Mouse (Mus musculus): ENCODE data around the gene Rnf225. TPM values are rescaled to one million over a fixed set of nuclear protein-coding genes. Genes with fewer than 3 reads are reported as not detected.
"Not testable (repeated sequence)": the region's sequence is repeated elsewhere in the genome, so short reads cannot be mapped to it uniquely, and the experiment has no call there.

Gene Rnf225
- 0.55 TPM in 2 replicates for polyA plus RNA-seq (2012; rRNA removed)
- 0.09 and 0.15 TPM in 2 replicates for polyA plus RNA-seq (2014; fragmentation: Nextera tagmentation; extraction: Ambion mirVana)

DNA sequence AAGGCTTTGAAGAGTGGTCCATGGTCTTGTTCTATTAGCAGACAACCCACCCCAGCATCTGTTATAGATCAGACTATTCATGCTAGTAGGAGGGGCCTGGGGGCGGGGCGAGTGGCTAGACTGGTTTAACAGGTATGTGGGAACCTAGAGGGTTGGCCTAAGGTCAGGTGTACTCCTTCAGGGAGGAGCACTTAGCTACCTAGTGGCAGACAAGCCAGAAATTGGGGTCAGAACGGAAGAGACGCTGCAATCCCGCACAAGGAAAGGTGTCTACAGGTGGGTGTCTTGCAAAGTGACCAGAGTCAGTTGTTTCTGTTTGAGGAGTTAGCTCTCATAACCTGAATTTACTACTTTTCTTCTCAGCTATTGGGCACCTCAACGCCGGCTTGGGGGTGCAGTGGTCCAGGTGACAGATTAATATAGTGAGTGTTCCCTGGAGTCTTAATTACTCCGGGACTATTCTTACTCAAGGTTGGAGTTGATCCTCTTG is at the start of gene Rnf225:
TSS of gene Rnf225 (plus strand) at position 226 of the 490 bp plus-strand sequence.
- H3K4me1 ChIP-seq (replicated peaks; ENCODE audit: control insufficient read depth in 2 of 2, insufficient read depth in 2 of 2, low read length in 1 of 2), result peaks cover 10 to 12% of the 10 kb centered on the region in 2 experiments
- ATAC-seq (ENCODE audit: insufficient read depth), result peak; percentile 13
- H3K4me2 ChIP-seq (ENCODE audit: low read depth), result peak within 1 kb of the TSS; percentile 53
- TF ChIP-seq EP300 (IDR thresholded peaks at IDR 0.05; ENCODE audit: low read depth), result no peak
- no peak for TF ChIP-seq CTCF (IDR thresholded peaks at IDR 0.05; ENCODE audit: low read depth)
- DNase-seq (ENCODE audit: low read depth in 3 of 3, low spot score in 3 of 3), result no peak
- WGBS (ENCODE audit: insufficient replicate concordance), result 23% methylated on average over 8 of the region's 8 CpGs
- H3K4me3 ChIP-seq (ENCODE audit: insufficient read depth in 1 of 2, low read depth in 2 of 2, low read length in 2 of 2), result peak within 1 kb of the TSS in 1 of 2 experiments; percentile 28; a peak in 1 of 4 replicates
- no peak within 1 kb of the TSS for H3K9ac ChIP-seq (replicated peaks)
- peaks cover 40% of the 10 kb centered on the region for H3K36me3 ChIP-seq (replicated peaks; ENCODE audit: control insufficient read depth, insufficient read depth, low read depth)
- H3K27ac ChIP-seq, result no peak within 1 kb of the TSS
- H3K27me3 ChIP-seq (ENCODE audit: control insufficient read depth, insufficient read depth, low read length), result peaks cover 8% of the 10 kb centered on the region; the same call in 1 of the 2 replicates
- H3K9me3 ChIP-seq (ENCODE audit: control insufficient read depth, low read length), result no peaks in the 10 kb centered on the region

DNA sequence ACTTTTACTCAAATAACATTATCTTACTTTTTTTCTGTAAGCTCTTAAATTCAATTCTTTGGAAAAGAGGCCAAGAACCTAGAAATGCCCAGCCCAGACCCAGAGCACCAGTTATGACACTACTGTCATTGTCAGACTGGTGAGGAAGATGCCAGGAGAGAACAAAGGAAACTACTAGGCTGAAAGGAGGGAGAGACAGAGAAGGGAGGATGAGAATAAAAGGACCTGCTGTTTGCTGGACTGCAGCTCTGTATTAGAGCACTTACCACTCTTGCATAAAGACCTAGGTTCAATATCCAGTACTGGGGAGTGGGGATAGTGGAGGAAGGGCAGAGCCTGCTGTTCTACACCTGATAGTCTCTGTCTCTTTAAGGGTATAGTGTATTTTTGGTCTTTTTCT is 47.2 kb upstream of the Rnf225 start:
- DNase-seq (ENCODE audit: low read depth in 3 of 3, low spot score in 3 of 3) (no peak), ATAC-seq (ENCODE audit: insufficient read depth) (no peak)
- Histone ChIP-seq H3K9me3 (ENCODE audit: control insufficient read depth, low read length) (no peaks in the 10 kb centered on the region), H3K4me2 (ENCODE audit: low read depth) (no peak overlapping the region), H3K4me3 (ENCODE audit: insufficient read depth in 1 of 2, low read depth in 2 of 2, low read length in 2 of 2) (no peak overlapping the region), H3K27ac (no peak overlapping the region), H3K36me3 (replicated peaks; ENCODE audit: control insufficient read depth, insufficient read depth, low read depth) (no peaks in the 10 kb centered on the region), H3K4me1 (replicated peaks; ENCODE audit: control insufficient read depth in 2 of 2, insufficient read depth in 2 of 2, low read length in 1 of 2) (peaks cover 0 to 6% of the 10 kb centered on the region in 2 experiments; a peak in 1 of 4 replicates), H3K9ac (replicated peaks) (no peak overlapping the region), H3K27me3 (ENCODE audit: control insufficient read depth, insufficient read depth, low read length) (no peaks in the 10 kb centered on the region)
- TF ChIP-seq CTCF (IDR thresholded peaks at IDR 0.05; ENCODE audit: low read depth) (no peak), EP300 (IDR thresholded peaks at IDR 0.05; ENCODE audit: low read depth) (no peak)

DNA sequence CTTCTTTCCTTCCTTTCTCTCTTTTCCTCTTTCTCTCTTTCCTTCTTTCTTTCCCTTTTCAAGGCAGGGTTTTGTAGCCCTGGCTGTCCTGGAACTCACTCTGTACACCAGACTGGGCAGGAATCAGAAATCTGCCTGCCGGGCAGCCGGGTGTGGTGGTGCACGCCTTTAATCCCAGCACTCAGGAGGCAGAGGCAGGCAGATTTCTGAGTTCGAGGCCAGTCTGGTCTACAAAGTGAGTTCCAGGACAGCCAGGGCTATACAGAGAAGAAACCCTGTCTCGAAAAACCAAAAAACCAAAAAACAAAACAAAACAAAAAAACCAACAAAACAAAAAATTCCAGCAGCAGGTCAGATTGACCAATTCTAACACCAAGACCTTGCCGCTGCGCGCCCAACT is 46.7 kb upstream of the Rnf225 start:
- Histone ChIP-seq H3K4me3 (ENCODE audit: insufficient read depth in 1 of 2, low read depth in 2 of 2, low read length in 2 of 2) (peak overlapping the region; percentile 57 to 59), H3K4me2 (ENCODE audit: low read depth) (peak overlapping the region; percentile 72)
- not testable (repeated sequence) for H3K4me1 ChIP-seq (replicated peaks; ENCODE audit: control insufficient read depth in 2 of 2, insufficient read depth in 2 of 2, low read length in 1 of 2); H3K27ac ChIP-seq; H3K9ac ChIP-seq (replicated peaks); H3K27me3 ChIP-seq (ENCODE audit: control insufficient read depth, insufficient read depth, low read length); H3K9me3 ChIP-seq (ENCODE audit: control insufficient read depth, low read length); DNase-seq (ENCODE audit: low read depth in 3 of 3, low spot score in 3 of 3); ATAC-seq (ENCODE audit: insufficient read depth); H3K36me3 ChIP-seq (replicated peaks; ENCODE audit: control insufficient read depth, insufficient read depth, low read depth)
- WGBS (ENCODE audit: insufficient replicate concordance), result 30% methylated on average over 8 of the region's 8 CpGs

DNA sequence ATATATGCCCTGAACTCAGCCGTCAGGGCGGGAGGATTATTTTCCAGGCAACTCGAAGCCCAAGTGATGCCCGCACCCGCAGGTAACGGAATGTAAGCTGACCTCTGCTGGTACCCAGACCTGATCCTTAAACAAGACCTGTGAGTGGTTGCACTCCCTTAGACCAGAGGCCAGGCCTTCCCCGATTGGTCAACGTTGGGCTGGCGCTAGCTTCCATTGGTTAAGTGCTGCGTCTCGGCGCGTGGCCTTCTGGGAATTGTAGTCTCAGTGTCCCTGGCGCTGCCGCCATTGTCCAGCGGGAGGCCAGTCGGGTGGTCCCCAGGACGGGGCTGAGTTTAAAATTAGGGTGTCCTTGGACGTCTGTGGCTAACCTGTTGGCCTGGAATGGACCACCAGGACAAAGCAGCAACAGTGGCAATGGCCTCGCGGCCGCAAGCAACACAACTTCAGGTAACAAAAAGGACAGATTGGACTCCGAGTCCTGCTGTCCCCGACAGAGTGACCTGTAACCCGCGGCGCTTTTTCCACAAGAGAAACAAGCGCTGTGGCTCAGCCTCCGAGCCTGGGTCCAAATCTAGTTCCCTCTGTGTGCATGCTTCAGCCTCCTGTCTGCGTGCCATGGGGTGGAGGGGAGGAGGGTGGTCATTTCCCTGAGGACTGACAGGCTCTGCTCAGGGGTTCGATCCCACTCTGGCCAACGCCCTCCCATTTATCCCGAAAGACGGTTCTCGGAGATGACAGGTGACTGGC is 46.1 kb upstream of the Rnf225 start, which contains the start of gene Zfp128:
TSS of gene Zfp128 (plus strand) at position 267 of the 750 bp plus-strand sequence.
- TF ChIP-seq EP300 (IDR thresholded peaks at IDR 0.05; ENCODE audit: low read depth), result no peak
- peak; percentile 34 for TF ChIP-seq CTCF (IDR thresholded peaks at IDR 0.05; ENCODE audit: low read depth)
- 1% methylated on average over 35 of the region's 35 CpGs for WGBS (ENCODE audit: insufficient replicate concordance)
- Histone ChIP-seq H3K36me3 (replicated peaks; ENCODE audit: control insufficient read depth, insufficient read depth, low read depth) (no peaks in the 10 kb centered on the region), H3K9ac (replicated peaks) (peak within 1 kb of the TSS; percentile 61), H3K27me3 (ENCODE audit: control insufficient read depth, insufficient read depth, low read length) (no peaks in the 10 kb centered on the region), H3K4me1 (replicated peaks; ENCODE audit: control insufficient read depth in 2 of 2, insufficient read depth in 2 of 2, low read length in 1 of 2) (peaks cover 0 to 6% of the 10 kb centered on the region in 2 experiments; a peak in 1 of 4 replicates), H3K4me3 (ENCODE audit: insufficient read depth in 1 of 2, low read depth in 2 of 2, low read length in 2 of 2) (peak within 1 kb of the TSS; percentile 57 to 91), H3K27ac (no peak within 1 kb of the TSS), H3K4me2 (ENCODE audit: low read depth) (peak within 1 kb of the TSS; percentile 72), H3K9me3 (ENCODE audit: control insufficient read depth, low read length) (no peaks in the 10 kb centered on the region)
- DNase-seq (ENCODE audit: low read depth in 3 of 3, low spot score in 3 of 3) (peak; percentile 83 to 89 (median 89)), ATAC-seq (ENCODE audit: insufficient read depth) (peak; percentile 100)

DNA sequence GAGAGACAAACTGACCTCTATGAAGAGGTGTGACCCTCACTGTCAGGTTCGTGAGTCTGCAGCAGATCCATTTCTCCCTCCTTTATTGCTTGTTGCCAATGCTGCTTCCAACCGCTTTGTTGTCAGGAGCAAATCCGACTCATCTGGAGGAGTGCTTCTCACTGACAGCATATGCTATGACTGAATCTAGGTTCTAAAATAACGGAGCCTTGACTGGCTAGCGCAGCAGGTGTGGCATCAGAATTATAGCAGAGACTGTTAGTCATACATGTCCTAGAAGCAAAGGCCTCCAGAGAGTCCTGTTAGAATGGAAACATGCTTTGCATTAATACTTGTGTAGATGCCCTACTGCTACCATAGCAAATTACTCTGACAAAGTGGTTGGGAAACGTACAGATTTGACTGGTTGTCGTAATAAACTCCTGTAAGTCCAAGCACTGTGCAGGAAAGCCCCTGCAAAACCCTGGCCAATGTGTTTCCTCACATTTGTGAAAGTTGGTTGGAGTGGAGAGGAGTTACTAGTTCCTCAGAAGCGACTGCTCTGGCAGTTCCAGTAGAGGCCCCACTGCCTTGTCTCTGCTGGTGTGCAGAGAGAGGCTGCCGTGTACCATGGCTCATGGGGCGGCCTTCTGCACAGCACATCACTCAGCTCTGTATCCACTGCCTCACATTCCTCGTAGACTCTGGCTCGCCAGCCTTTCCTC is 40.5 kb upstream of the Rnf225 start:
- Histone ChIP-seq H3K9ac (replicated peaks) (no peak overlapping the region), H3K9me3 (ENCODE audit: control insufficient read depth, low read length) (no peaks in the 10 kb centered on the region), H3K27me3 (ENCODE audit: control insufficient read depth, insufficient read depth, low read length) (no peaks in the 10 kb centered on the region), H3K36me3 (replicated peaks; ENCODE audit: control insufficient read depth, insufficient read depth, low read depth) (no peaks in the 10 kb centered on the region), H3K4me1 (replicated peaks; ENCODE audit: control insufficient read depth in 2 of 2, insufficient read depth in 2 of 2, low read length in 1 of 2) (peaks cover 0 to 1% of the 10 kb centered on the region in 2 experiments; a peak in 1 of 4 replicates), H3K27ac (no peak overlapping the region), H3K4me3 (ENCODE audit: insufficient read depth in 1 of 2, low read depth in 2 of 2, low read length in 2 of 2) (no peak overlapping the region), H3K4me2 (ENCODE audit: low read depth) (no peak overlapping the region)
- no peak for ATAC-seq (ENCODE audit: insufficient read depth)
- 77% methylated on average over 12 of the region's 12 CpGs for WGBS (ENCODE audit: insufficient replicate concordance)
- TF ChIP-seq EP300 (IDR thresholded peaks at IDR 0.05; ENCODE audit: low read depth) (no peak), CTCF (IDR thresholded peaks at IDR 0.05; ENCODE audit: low read depth) (no peak)
- no peak for DNase-seq (ENCODE audit: low read depth in 3 of 3, low spot score in 3 of 3)
